Mouse (Mus musculus) stomach, embryonic 14.5 days (tissue): ENCODE measurements at regions not wholly inside any gene's neighbourhood (a gene's known extent, or its start where the extent isn't known, plus 50 kb on each side); places are given as distances from the start of the nearest gene placed in this dataset.

ENCODE experiments used
- ATAC-seq: fragments of 200-750 bp; cut with Nextera tagmentation; 2 replicates; pipeline ENCODE4 v1.8.0; 2017; ENCODE audit warnings: low read depth, moderate TSS enrichment; ENCODE audit not compliant: insufficient number of reproducible peaks, insufficient read depth, low FRiP score
- H3K27ac ChIP-seq: fragments of 300-500 bp; sonication (generic); 2 replicates; pipeline ENCODE4 v1.5.1; 2014; ENCODE audit warnings: mild to moderate bottlenecking, low read length, moderate library complexity, mixed read lengths
- H3K27me3 ChIP-seq: fragments of 300-500 bp; sonication (generic); 2 replicates; pipeline ENCODE4 v1.6.1; 2014; ENCODE audit warnings: low read length, control low read depth, mixed read lengths; ENCODE audit not compliant: control insufficient read depth, insufficient read depth
- H3K36me3 ChIP-seq: fragments of 300-500 bp; sonication (generic); 2 replicates; pipeline ENCODE4 v1.6.1; 2014; ENCODE audit warnings: mild to moderate bottlenecking, control low read depth, low read length, moderate library complexity, mixed read lengths; ENCODE audit not compliant: control insufficient read depth, insufficient read depth
- H3K4me1 ChIP-seq: fragments of 300-500 bp; sonication (generic); 2 replicates; pipeline ENCODE4 v1.6.1; 2014; ENCODE audit warnings: low read length, control low read depth, mixed read lengths; ENCODE audit not compliant: control insufficient read depth, insufficient read depth
- H3K4me2 ChIP-seq: fragments of 300-500 bp; sonication (generic); replicated peaks from 2 replicates; pipeline ENCODE4 v1.6.1; 2014; ENCODE audit warnings: low read depth, low read length, control low read depth
- H3K4me3 ChIP-seq: fragments of 300-500 bp; sonication (generic); 2 replicates; pipeline ENCODE4 v1.5.1; 2014; ENCODE audit warnings: low read depth, low read length, control low read depth
- H3K9ac ChIP-seq: fragments of 300-500 bp; sonication (generic); replicated peaks from 2 replicates; pipeline ENCODE4 v1.6.1; 2014; ENCODE audit warnings: low read depth, mild to moderate bottlenecking, control low read depth, low read length, moderate library complexity, mixed read lengths
- H3K9me3 ChIP-seq: fragments of 300-500 bp; sonication (generic); 2 replicates; pipeline ENCODE4 v1.6.1; 2016; ENCODE audit warnings: low read depth, low read length, control low read depth; ENCODE audit not compliant: control insufficient read depth
- WGBS: fragments of 180-500 bp; shearing (Covaris S2); extraction: QIAGEN DNeasy Blood & Tissue Kit; methylation state at CpG from one replicate; pipeline ENCODE4 v1.1.7; 2014; 5-methylcytosine and 5-hydroxymethylcytosine counted together

- H3K9me3 ChIP-seq: no peaks in the 10 kb centered on the region
- WGBS: 90% methylated on average over 23 of the region's 23 CpGs
- H3K4me1 ChIP-seq: peaks cover 17% of the 10 kb centered on the region
Observed at GRCm38 (mm10) chr5:73781190-73781940, 130.2 kb downstream of the Spata18 start.

GRCm38 (mm10) chr5:73782214-73783091 is 131.3 kb downstream of the Spata18 start:
- H3K4me1 ChIP-seq: peaks cover 10% of the 10 kb centered on the region; the same call in 1 of the 2 replicates
- no peak overlapping the region for H3K27ac ChIP-seq
- 0 out of 2 replicates have a peak, but pooled peaks have one; percentile 18 for ATAC-seq
- no peak overlapping the region for H3K9ac ChIP-seq
- H3K9me3 ChIP-seq: no peaks in the 10 kb centered on the region
- no peak overlapping the region for H3K4me2 ChIP-seq
- WGBS: 30% methylated on average over 15 of the region's 15 CpGs
- H3K27me3 ChIP-seq: no peaks in the 10 kb centered on the region
- no peaks in the 10 kb centered on the region for H3K36me3 ChIP-seq
- no peak overlapping the region for H3K4me3 ChIP-seq

More at GRCm38 (mm10) chr5:73781190-73781940, 130.2 kb downstream of the Spata18 start:
- Histone ChIP-seq H3K9ac (no peak overlapping the region), H3K27ac (no peak overlapping the region), H3K4me2 (no peak overlapping the region), H3K27me3 (no peaks in the 10 kb centered on the region), H3K36me3 (no peaks in the 10 kb centered on the region), H3K4me3 (no peak overlapping the region)
- no peak for ATAC-seq

DNA sequence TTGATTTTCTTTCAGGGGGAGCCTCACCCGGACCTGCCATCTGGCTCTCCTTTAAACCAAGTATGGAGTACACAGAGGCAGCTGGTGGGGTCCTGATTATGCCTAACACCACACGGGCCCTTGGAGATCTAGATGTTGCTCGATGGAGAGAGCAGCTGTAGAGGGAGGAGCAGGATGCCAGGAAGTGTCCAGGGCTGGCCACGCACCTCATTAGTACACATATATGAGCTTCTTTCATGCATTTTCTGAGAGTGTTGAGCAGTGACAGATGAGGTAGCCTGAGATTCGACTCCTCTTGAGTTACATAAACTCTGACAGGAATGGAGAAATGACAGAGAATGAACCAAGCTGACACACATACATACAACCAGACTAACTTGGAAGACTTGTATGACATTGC is 136.1 kb downstream of the Spata18 start:
- Histone ChIP-seq H3K4me1 (0 out of 2 replicates have a peak, but pooled peaks cover 3% of the 10 kb centered on the region), H3K9ac (no peak overlapping the region), H3K4me2 (no peak overlapping the region), H3K27me3 (no peaks in the 10 kb centered on the region), H3K4me3 (no peak overlapping the region), H3K27ac (no peak overlapping the region), H3K36me3 (no peaks in the 10 kb centered on the region), H3K9me3 (no peaks in the 10 kb centered on the region)
- no peak for ATAC-seq
- 74% methylated on average over 5 of the region's 5 CpGs for WGBS

GRCm38 (mm10) chr5:73792216-73792615 is 141.0 kb downstream of the Spata18 start:
- no peaks in the 10 kb centered on the region for H3K9me3 ChIP-seq
- peaks cover 4% of the 10 kb centered on the region; the same call in 1 of the 2 replicates for H3K4me1 ChIP-seq
- H3K27ac ChIP-seq: no peak overlapping the region
- H3K4me3 ChIP-seq: no peak overlapping the region
- no peak overlapping the region for H3K4me2 ChIP-seq
- H3K36me3 ChIP-seq: no peaks in the 10 kb centered on the region
- no peak for ATAC-seq
- 65% methylated on average over 3 of the region's 3 CpGs for WGBS
- H3K9ac ChIP-seq: no peak overlapping the region
- no peaks in the 10 kb centered on the region for H3K27me3 ChIP-seq

- WGBS: 32% methylated on average over 2 of the region's 2 CpGs
- no peaks in the 10 kb centered on the region for H3K36me3 ChIP-seq
- H3K27ac ChIP-seq: peak overlapping the region; percentile 73; the same call in 1 of the 2 replicates
- no peaks in the 10 kb centered on the region for H3K9me3 ChIP-seq
- H3K4me2 ChIP-seq: no peak overlapping the region
- H3K9ac ChIP-seq: no peak overlapping the region
- peaks cover 4% of the 10 kb centered on the region; the same call in 1 of the 2 replicates for H3K4me1 ChIP-seq
- ATAC-seq: peak; percentile 75; the same call in 1 of the 2 replicates
- no peak overlapping the region for H3K4me3 ChIP-seq
- no peaks in the 10 kb centered on the region for H3K27me3 ChIP-seq
Observed at GRCm38 (mm10) chr5:73796201-73796600, 145.0 kb downstream of the Spata18 start.

GRCm38 (mm10) chr5:73797980-73798379 is 146.8 kb downstream of the Spata18 start:
- Histone ChIP-seq H3K27ac (no peak overlapping the region), H3K36me3 (no peaks in the 10 kb centered on the region), H3K4me2 (no peak overlapping the region), H3K27me3 (no peaks in the 10 kb centered on the region), H3K4me1 (peaks cover 4% of the 10 kb centered on the region; the same call in 1 of the 2 replicates), H3K4me3 (no peak overlapping the region), H3K9ac (no peak overlapping the region), H3K9me3 (no peaks in the 10 kb centered on the region)
- 87% methylated on average over 3 of the region's 3 CpGs for WGBS
- ATAC-seq: no peak

DNA sequence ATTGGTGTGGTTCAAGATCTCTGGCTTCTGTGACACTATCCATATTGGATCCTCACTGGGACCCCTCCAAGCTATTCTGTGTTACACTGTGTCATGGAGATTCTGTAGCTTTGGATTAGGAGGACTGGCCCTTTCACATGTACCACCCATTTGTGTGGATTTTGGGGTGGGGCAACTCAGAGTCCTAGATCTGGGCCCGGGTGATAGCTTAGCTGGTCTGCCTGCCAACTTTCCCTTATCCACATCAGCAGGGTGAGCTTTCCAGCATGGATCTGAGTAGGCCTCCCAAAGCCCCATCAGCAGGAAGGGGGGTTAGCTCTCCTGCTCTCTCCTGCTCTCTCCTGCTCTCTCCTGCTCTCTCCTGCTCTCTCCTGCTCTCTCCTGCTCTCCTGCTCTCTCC is 152.3 kb downstream of the Spata18 start:
- ATAC-seq: no peak
- Histone ChIP-seq H3K27me3 (no peaks in the 10 kb centered on the region), H3K36me3 (no peaks in the 10 kb centered on the region), H3K4me2 (no peak overlapping the region), H3K4me1 (no peaks in the 10 kb centered on the region), H3K27ac (no peak overlapping the region), H3K9me3 (no peaks in the 10 kb centered on the region), H3K4me3 (no peak overlapping the region), H3K9ac (no peak overlapping the region)
- WGBS: 89% methylated on average over 1 of the region's 1 CpGs

DNA sequence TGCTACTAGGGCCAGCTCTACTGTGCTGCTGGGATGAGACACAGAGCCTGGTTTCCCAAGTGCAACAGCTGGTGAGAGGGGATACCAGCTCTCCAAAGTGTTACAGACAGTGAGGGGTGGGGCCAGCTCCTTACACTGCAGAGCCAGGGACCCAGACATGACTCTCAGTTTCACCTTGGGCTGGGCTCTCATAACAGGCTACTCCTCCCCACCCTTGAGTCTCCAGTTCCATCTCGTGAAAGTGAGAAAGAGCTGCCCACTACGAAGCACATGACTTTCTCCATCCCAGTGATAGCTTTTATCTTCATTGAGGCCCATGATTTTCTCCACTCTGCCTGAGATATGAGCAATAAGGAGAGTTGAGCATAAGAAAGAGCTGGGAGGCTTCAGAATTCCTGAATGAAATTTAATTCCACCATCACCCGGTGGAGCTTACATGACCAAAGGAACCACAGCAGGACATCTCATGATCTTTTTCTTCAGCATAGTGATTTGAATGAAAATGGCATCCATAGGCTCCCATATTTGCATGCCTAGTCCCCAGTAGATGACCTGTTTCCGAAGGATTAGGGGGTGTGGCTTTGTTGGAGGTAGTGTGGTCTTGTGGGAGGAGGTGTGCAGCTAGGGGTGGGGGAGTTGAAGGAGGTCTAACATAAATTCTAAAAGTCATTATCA is 153.5 kb downstream of the Spata18 start:
- ATAC-seq: no peak
- WGBS: 75% methylated on average over 4 of the region's 4 CpGs
- Histone ChIP-seq H3K27me3 (no peaks in the 10 kb centered on the region), H3K4me2 (no peak overlapping the region), H3K4me1 (no peaks in the 10 kb centered on the region), H3K27ac (no peak overlapping the region), H3K9ac (no peak overlapping the region), H3K4me3 (no peak overlapping the region), H3K9me3 (no peaks in the 10 kb centered on the region), H3K36me3 (no peaks in the 10 kb centered on the region)
